Mouse (Mus musculus): ENCODE measurements at regions not wholly inside any gene's neighbourhood (a gene's known extent, or its start where the extent isn't known, plus 50 kb on each side); places are given as distances from the start of the nearest gene placed in this dataset.

DNA sequence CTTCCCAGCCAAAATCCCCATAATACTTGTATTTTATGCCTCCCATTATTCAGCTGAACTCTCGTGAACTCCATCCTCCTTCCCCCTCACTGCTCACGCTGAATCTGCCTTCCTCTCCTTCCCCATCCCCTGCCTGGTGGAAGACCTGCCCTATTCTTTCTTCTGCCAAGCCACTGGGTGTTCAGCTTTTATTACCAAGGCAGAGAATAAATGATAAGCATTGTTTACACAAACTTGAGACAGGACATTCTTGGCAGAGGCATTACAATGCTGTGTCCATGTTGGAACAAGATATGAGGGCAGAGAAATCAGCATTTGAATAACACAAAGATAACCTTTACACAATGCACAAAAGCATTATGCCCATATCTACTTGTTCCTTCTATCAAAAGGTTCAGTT, 80.2 kb downstream of the Dhrs2 start:
- no peak for DNase-seq (ENCODE audit: low read depth)

- no peak for DNase-seq (ENCODE audit: low read depth)
These were observed 91.8 kb downstream of the Dhrs2 start for GRCm38 (mm10) chr14:55313615-55314014.

GRCm38 (mm10) chr14:55323897-55324296, 102.1 kb downstream of the Dhrs2 start:
- DNase-seq (ENCODE audit: low read depth), result no peak

DNA sequence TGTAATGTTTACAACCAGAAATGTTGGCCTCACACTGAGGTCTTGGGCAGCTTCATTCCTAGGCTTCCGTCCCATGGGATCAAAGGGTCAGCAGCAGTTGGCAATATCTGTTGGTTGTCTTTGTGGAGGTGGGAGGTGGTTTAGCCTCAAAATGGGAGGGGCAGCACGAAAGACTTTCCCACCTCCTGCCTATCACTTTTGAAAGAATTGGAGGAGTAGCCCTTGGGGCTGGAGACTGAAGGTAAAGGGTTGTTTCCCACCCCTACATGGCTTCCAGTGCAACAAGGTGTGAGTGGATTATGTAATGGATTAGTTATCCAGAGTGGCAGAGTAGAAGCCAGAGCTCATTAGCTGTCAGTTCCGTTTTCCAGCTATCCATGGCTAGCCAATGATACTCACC, 102.5 kb downstream of the Dhrs2 start:
- DNase-seq (ENCODE audit: low read depth), result no peak

GRCm38 (mm10) chr14:55333812-55334211, 112.0 kb downstream of the Dhrs2 start:
- no peak for DNase-seq (ENCODE audit: low read depth)

DNA sequence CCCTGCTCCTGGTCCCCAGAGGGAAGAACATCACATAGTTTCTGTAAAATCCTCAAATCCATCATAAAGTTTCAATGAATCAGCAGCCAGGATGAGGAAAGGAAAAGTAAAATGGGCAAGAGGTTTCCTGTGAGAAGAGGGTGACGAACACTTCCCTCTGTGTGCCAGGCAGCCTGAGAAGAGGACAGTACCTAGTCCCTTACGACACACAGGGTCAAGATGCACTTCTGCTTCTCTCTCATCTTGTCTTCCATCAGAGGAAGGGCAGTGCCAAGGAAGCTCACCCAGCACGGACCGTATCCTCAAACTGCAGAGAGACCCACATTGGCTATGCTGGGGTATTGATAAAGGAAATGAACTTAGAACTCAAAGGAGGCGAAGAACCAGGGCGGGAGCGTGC, 112.5 kb downstream of the Dhrs2 start:
- no peak for DNase-seq (ENCODE audit: low read depth)

DNA sequence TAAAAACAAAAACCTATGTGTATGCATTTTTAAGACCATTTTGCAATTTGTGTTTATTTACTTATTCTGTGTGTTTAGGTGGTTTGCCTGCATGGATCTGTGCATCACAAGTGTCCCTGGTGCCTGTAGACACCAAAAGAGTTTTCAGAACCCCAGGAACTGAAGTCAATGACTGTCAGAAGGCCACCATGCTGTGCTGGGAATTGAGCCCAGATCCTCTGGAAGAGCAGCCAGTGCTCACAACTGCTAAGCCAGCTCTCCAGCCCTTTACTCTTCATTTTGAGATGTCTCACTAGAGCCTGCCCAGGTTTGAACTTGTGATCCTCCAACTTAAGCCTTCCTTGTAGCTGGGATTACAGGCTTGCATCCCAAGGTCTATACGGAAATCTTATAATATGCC, 113.8 kb downstream of the Dhrs2 start:
- no peak for DNase-seq (ENCODE audit: low read depth)

- DNase-seq (ENCODE audit: low read depth), result no peak
These were observed 114.8 kb downstream of the Dhrs2 start for GRCm38 (mm10) chr14:55336451-55337195.

DNA sequence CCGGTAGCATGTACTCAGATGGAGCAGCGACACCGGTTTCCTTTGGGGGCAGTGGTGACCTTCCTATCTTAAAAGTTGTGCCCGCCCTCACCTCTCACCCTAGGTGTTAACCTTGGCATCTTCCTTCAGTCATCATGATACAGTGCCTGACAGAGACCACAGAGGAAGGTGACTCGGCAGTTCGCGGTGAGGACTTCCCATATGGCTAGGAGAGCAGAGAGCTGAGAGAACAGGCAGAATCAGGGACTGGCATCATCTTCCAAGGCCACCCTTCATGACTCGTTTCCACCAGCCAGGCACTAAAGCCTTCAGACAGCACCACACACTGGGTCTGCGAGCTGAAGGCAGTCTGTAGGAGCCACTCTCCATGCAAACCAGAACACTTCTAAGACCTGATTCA, 116.2 kb downstream of the Dhrs2 start:
- no peak for DNase-seq (ENCODE audit: low read depth)

DNA sequence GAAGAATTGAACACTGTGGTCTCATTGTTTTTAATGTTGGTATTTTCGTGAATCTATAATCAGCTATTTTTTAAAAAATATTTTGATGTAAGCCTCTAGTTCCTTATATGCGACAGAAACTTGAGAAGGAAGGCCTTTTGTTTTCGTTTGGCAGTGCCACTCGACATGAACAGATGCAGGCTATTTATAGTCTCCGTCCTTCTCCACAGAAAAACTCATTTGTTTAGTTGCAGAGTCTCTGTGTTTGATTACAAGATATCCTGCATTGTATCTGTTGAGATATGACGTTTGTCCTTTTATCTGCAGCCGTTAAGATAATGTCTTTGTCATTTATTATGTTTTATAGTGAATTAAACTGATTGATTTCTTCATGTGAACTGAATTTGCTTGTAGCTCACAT, 116.7 kb downstream of the Dhrs2 start:
- no peak for DNase-seq (ENCODE audit: low read depth)

DNA sequence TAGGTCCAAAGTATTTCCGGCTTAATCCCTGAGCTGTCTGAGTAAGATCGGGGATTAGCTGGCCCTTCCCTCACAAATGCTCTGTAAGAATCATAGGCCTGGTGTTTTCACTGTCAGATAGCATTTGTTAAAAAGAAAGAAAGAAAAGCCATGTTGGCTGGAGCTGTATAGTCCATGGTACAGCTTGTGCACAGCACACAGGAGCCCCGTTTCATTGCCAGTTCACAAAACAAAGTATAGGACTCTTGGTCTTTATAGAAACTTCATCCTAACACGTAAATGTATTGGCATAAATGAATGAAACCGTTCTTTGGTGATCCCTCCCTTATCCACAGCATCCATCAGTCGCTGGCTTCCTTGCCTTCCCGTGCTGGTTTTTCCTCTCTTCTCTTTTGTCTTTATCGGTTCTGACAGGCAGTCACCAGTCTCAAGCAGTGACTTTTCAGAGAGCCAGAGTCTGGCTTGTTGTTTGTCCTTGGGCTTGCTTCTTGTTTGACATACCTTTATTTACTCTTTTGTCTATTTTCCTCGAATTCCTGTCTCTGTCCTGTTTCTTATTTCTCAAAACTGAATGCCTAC, 117.3 kb downstream of the Dhrs2 start:
- DNase-seq (ENCODE audit: low read depth), result no peak

GRCm38 (mm10) chr14:55343341-55343740, 121.5 kb downstream of the Dhrs2 start:
- no peak for DNase-seq (ENCODE audit: low read depth)

- DNase-seq (ENCODE audit: low read depth), result no peak
These were observed 122.1 kb downstream of the Dhrs2 start for GRCm38 (mm10) chr14:55343914-55344313.

DNA sequence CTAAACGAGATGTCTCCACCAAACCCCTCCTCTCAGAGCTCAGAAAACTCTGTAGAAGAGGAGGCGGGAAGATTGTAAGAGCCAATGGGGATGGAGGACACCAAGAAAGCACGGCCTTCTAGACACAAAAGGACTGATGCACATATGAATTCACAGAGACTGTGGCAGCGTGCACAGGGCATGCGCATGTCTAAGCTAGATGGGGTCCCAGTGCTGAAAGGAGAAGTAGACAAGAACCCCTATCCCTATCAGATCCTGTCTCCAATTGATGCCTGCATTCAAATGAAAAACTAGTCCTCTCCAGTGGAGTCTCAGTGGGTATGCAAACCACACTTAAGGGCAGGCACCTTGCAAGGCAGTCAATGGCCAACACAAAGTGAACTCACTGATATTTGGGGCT, 123.3 kb downstream of the Dhrs2 start:
- DNase-seq (ENCODE audit: low read depth), result no peak

DNA sequence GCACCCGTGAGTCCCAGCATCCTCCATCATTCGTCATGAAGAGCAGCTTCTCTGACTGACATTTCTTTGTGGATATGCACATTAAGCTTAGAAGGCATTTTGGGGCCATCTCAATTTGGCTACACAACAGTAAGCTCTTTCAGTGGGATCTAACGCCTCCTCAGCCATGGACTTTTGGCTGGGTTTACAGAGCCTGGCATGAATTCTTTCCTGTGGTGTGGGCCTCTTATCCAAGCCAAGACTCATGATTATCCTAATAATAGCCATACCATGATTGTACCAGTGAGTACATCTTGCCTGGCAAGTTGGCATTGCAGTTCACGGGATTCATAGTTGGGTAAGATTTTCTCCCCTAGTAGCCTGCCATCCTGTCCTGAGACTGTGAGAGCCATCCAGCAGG, 126.3 kb downstream of the Dhrs2 start:
- DNase-seq (ENCODE audit: low read depth), result no peak

- no peak for DNase-seq (ENCODE audit: low read depth)
These were observed 121.3 kb upstream of the Dhrs4 start for GRCm38 (mm10) chr14:55357258-55357657.

DNA sequence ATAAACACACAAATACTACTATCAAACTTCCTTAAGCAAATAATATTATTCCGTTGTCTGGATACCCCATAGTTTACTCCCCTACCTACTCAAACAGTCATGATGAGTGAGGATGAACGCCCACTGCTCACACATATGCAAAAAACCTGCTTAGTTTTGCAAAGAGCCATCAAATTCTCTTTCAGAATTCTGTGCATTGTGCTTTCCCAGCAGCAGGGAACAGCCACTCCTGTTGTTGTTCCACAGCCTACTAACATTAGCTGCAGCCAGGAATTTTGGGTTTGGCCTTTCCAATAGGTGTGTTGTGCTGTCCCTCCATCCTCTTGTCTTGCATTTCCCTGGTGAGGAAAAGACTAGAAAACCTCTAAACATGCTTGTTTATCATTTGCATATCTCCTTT, 120.1 kb upstream of the Dhrs4 start:
- DNase-seq (ENCODE audit: low read depth), result no peak

GRCm38 (mm10) chr14:55362316-55362715, 116.2 kb upstream of the Dhrs4 start:
- DNase-seq (ENCODE audit: low read depth), result no peak

DNA sequence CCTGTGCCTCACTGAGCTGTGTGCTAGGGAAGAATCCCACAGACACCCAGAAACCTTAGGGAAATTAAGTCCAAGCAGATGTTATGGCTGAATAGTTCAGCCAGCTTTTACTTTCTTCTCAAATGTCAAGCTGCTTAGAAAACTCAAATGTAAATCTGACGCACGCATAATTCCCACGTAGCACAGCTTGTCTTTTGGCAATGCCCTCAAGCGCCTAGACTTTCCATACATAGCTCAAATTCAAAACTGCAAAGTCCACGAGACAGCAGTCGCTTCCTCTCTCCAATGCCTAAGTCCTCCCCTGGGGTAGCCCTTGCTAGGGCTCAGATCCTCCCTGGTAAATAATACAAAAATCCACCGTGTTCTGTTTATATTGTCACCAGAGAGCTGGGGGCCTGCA, 115.8 kb upstream of the Dhrs4 start:
- DNase-seq (ENCODE audit: low read depth), result no peak

DNA sequence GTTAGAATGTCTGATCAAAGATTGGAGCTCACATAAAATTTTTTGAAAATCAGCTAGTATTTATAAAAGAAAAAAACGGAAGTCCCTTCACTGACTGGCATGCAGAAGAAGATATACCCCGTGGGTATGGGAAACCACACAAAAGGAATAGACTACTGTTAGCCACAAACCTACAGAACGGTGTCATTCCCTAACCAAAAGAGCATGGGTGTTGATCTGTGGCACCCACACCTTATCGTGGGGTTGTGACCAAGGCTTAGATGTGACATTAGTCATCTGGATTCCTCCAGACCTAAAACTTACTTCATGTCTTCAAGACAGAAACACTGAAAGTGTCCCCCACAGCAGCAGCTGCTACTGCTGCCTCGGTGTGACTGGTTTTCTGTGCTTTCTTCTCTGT, 108.2 kb upstream of the Dhrs4 start:
- DNase-seq (ENCODE audit: low read depth), result no peak

DNA sequence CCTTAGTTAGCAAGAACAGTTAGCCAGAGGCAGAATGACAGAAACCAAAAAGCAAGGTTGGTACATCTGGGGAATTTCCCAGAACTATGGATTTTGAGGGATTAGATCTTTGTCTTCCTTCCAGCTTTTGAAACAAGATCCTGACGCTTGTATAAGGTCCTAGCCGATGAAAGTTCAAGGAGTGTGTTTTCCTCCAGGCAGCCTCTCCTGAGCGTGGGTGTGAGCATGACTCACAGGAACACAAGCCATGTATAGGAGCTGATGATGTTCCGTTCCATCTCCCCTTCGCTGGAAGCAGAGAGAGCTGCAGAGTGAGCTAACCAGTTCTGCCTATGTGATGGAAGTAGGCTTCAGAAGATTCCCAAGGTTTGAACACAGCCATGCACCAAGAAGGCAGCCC, 105.6 kb upstream of the Dhrs4 start:
- no peak for DNase-seq (ENCODE audit: low read depth)

- DNase-seq (ENCODE audit: low read depth), result no peak
These were observed 91.8 kb upstream of the Dhrs4 start for GRCm38 (mm10) chr14:55386773-55387172.

DNA sequence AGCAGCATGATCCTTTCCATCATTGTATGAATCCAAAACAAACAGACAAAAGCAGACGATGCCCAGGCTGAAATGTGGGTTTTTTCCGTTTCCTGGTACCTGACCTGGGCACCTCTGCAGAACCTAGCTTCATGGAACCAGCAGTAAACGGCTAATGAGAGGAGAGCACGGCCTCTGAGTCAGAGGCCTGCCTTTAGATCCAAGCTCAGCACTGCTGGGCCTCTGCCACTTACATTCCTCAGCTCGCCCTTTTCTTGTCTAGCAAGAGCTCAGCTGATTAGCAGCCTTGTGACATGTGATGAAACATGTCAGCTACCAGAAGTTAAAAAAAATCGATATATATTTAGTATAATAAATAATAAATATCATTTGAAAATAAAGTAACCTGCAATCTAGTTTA, 91.2 kb upstream of the Dhrs4 start:
- DNase-seq (ENCODE audit: low read depth), result peak; percentile 10

GRCm38 (mm10) chr14:55392390-55392789, 86.2 kb upstream of the Dhrs4 start:
- DNase-seq (ENCODE audit: low read depth), result no peak
